Mouse (Mus musculus) forebrain, postnatal 0 days (tissue): ENCODE results near the gene Cxadr. TPM values are rescaled to one million over a fixed set of nuclear protein-coding genes. Genes with fewer than 3 reads are reported as not detected.
"Not testable (repeated sequence)": the region's sequence is repeated elsewhere in the genome, so short reads cannot be mapped to it uniquely, and the experiment has no call there.

Experiments used
- ATAC-seq: fragments of 200-750 bp; cut with Nextera tagmentation; 2 replicates; pipeline ENCODE4 v1.8.0; 2017; ENCODE audit warnings: mild to moderate bottlenecking, moderate library complexity
- DNase-seq: peaks from one replicate; pipeline ENCODE4 v3.0.0-alpha.2; 2015
- H3K27ac ChIP-seq: fragments of 300-500 bp; sonication (generic); 2 replicates; pipeline ENCODE4 v1.5.1; 2014; ENCODE audit warnings: low read depth, mild to moderate bottlenecking, antibody characterized with exemption, low read length, moderate library complexity, mixed read lengths
- H3K27me3 ChIP-seq: fragments of 300-500 bp; sonication (generic); 2 replicates; pipeline ENCODE4 v1.6.1; 2014; ENCODE audit warnings: mild to moderate bottlenecking, low read length, mixed read lengths; ENCODE audit not compliant: insufficient read depth
- H3K36me3 ChIP-seq: fragments of 300-500 bp; sonication (generic); 2 replicates; pipeline ENCODE4 v1.6.1; 2014; ENCODE audit warnings: mild to moderate bottlenecking, moderate library complexity; ENCODE audit not compliant: insufficient read depth
- H3K4me1 ChIP-seq: fragments of 300-500 bp; sonication (generic); 2 replicates; pipeline ENCODE4 v1.6.1; 2014; ENCODE audit warnings: antibody characterized with exemption; ENCODE audit not compliant: insufficient read depth
- H3K4me2 ChIP-seq: fragments of 300-500 bp; sonication (generic); 2 replicates; pipeline ENCODE4 v1.6.1; 2014; ENCODE audit warnings: low read depth, mild to moderate bottlenecking, moderate library complexity
- H3K4me3 ChIP-seq: fragments of 300-500 bp; sonication (generic); 2 replicates; pipeline ENCODE4 v1.5.1; 2014; ENCODE audit warnings: low read depth, low read length, mixed read lengths
- H3K9ac ChIP-seq: fragments of 300-500 bp; sonication (generic); 2 replicates; pipeline ENCODE4 v1.6.1; 2014; ENCODE audit warnings: mild to moderate bottlenecking
- H3K9me3 ChIP-seq: fragments of 300-500 bp; sonication (generic); 2 replicates; pipeline ENCODE4 v1.6.1; 2016; ENCODE audit warnings: low read length
- CTCF ChIP-seq: sonication (generic); IDR thresholded peaks from 2 replicates; pipeline ENCODE4 v1.5.1; 2016; ENCODE audit warnings: antibody characterized with exemption, control low read depth, low read depth
- WGBS: fragments of 180-500 bp; shearing (Covaris S2); extraction: QIAGEN DNeasy Blood & Tissue Kit; methylation state at CpG from one replicate; pipeline ENCODE4 v1.1.7; 2014; 5-methylcytosine and 5-hydroxymethylcytosine counted together
- polyA plus RNA-seq: library from polyadenylated mRNA; unstranded; fragments of >200 nt; fragmentation: Nextera tagmentation; extraction: Ambion mirVana; gene quantifications from 2 replicates; pipeline ENCODE4 v1.2.1, GENCODE M21; 2015
- total RNA-seq: library from RNA; depleted of rRNA; stranded (reverse); fragments of >200 nt; gene quantifications from 2 replicates; pipeline ENCODE4 v1.2.3, GENCODE M21; 2014

Cxadr gene
- total and polyA plus RNA-seq, 2 experiments from 2014 or later: 156 to 396 TPM

GRCm38 (mm10) chr16:78341356-78341755, 40.1 kb downstream of the Cxadr start:
- no peak overlapping the region for H3K4me3 ChIP-seq
- ATAC-seq (peak; percentile 49), DNase-seq (no peak)
- no peaks in the 10 kb centered on the region for H3K27me3 ChIP-seq
- peaks cover 11% of the 10 kb centered on the region for H3K36me3 ChIP-seq
- no peak for TF ChIP-seq CTCF
- no peak overlapping the region for H3K27ac ChIP-seq
- H3K4me2 ChIP-seq: no peak overlapping the region
- H3K9me3 ChIP-seq: no peaks in the 10 kb centered on the region
- H3K4me1 ChIP-seq: no peaks in the 10 kb centered on the region
- 43% methylated on average over 4 of the region's 4 CpGs for WGBS
- no peak overlapping the region for H3K9ac ChIP-seq

GRCm38 (mm10) chr16:78342767-78343166, 41.5 kb downstream of the Cxadr start:
- no peak overlapping the region for H3K9ac ChIP-seq
- no peak overlapping the region for H3K4me3 ChIP-seq

DNA sequence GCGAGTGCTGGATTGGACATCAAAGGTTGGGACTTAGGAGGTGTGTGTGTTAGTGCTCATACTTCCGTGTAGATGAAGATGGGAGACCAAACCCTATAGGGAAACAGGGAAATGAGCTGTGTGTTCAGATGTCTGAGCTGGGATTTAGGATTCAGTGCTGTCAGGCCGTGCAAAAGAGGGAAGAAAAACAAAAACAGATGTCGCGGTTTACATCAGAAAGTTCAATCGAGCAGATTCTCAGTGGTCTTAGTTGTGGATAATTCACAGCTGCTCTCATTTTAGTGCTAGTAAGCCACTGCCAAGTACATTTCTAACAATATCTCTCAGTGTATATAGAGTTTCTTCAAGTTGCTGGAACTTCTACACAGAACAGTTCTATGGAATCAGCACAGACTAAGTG, 42.5 kb downstream of the Cxadr start:
- Histone ChIP-seq H3K27ac (0 out of 2 replicates have a peak overlapping the region, but pooled peaks have one; percentile 10), H3K27me3 (no peaks in the 10 kb centered on the region), H3K9ac (no peak overlapping the region), H3K4me3 (no peak overlapping the region), H3K36me3 (peaks cover 6% of the 10 kb centered on the region), H3K4me1 (no peaks in the 10 kb centered on the region), H3K4me2 (no peak overlapping the region), H3K9me3 (no peaks in the 10 kb centered on the region)
- DNase-seq: no peak
- ATAC-seq: peak; percentile 58
- 65% methylated on average over 6 of the region's 6 CpGs for WGBS
- no peak for TF ChIP-seq CTCF

More at GRCm38 (mm10) chr16:78342767-78343166, 41.5 kb downstream of the Cxadr start:
- no peaks in the 10 kb centered on the region for H3K27me3 ChIP-seq
- WGBS: 84% methylated on average over 5 of the region's 5 CpGs
- no peak for TF ChIP-seq CTCF
- H3K4me1 ChIP-seq: no peaks in the 10 kb centered on the region
- H3K4me2 ChIP-seq: no peak overlapping the region
- no peak overlapping the region for H3K27ac ChIP-seq
- ATAC-seq (no peak), DNase-seq (no peak)
- H3K36me3 ChIP-seq: peaks cover 6% of the 10 kb centered on the region
- no peaks in the 10 kb centered on the region for H3K9me3 ChIP-seq

DNA sequence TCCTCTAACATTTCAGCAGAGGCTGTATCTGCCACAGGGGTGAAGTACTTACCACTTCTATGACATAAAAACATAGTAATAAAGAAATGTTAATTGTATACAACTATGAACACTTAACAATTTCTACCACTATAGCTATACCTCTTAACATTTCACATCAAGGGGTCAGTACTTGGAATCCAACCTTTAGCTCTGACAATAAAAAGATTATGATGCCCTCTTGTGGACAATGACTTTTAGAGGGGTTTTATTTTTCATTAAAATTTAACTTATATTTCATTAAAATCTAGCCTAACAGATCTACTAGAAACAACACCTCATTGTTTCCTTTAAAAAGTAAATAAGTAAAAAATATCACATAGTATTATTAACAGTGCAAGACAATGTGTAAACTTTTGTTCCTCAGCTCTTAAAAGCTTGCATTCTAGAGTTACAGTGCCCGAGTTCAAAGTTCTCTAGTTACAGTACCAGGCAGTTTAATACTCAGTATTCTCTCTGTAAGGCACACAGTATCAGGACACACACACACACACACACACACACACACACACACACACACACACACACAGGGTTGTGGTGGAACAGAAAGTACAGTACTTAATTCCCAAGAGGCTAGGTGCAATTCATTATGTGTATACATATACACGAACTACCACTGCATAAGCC, 45.5 kb downstream of the Cxadr start:
- Histone ChIP-seq H3K9ac (no peak overlapping the region), H3K27ac (no peak overlapping the region), H3K4me3 (no peak overlapping the region), H3K9me3 (no peaks in the 10 kb centered on the region), H3K27me3 (no peaks in the 10 kb centered on the region), H3K4me1 (no peaks in the 10 kb centered on the region), H3K36me3 (no peaks in the 10 kb centered on the region), H3K4me2 (no peak overlapping the region)
- TF ChIP-seq CTCF: peak; percentile 36; the same call in 1 of the 2 replicates
- DNase-seq (no peak), ATAC-seq (no peak)
- WGBS: 79% methylated on average over 2 of the region's 2 CpGs

DNA sequence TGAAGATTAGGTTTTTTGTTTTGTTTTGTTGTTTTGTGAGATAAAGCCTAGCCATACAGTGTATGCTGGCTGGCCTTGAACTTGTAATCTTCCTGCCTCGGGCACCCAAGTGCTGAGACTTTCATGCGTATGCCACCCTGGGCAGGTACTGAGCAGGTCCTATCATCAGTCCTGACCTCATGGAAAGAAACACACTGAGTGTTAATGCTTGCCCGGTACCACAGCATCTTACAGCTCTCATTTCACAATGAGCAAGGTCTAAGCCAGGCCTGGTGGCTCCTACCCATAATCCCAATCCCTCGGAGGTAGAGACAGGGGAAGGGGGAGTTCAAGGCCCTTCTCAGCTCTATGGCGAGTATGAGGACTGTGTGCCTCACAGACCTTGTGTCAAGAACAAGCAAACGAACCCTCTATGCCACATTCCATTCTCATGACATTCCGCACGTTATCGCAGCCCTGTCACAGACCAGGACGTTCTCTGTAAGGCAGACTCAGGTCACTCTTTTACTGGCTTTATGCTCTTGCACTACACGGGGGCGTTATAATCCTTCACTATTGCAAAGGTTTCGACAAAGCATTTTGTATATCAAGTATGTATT, 46.1 kb downstream of the Cxadr start:
- ATAC-seq: no peak
- Histone ChIP-seq H3K9ac (no peak overlapping the region), H3K27ac (no peak overlapping the region), H3K4me1 (no peaks in the 10 kb centered on the region), H3K27me3 (no peaks in the 10 kb centered on the region), H3K4me2 (no peak overlapping the region), H3K9me3 (no peaks in the 10 kb centered on the region), H3K36me3 (no peaks in the 10 kb centered on the region), H3K4me3 (no peak overlapping the region)
- 81% methylated on average over 13 of the region's 13 CpGs for WGBS
- DNase-seq: no peak
- no peak for TF ChIP-seq CTCF

GRCm38 (mm10) chr16:78357757-78358156, 56.5 kb downstream of the Cxadr start:
- 0 out of 2 replicates have a peak, but pooled peaks cover 2% of the 10 kb centered on the region for H3K36me3 ChIP-seq
- H3K4me3 ChIP-seq: no peak overlapping the region
- H3K9me3 ChIP-seq: no peaks in the 10 kb centered on the region
- H3K4me1 ChIP-seq: no peaks in the 10 kb centered on the region
- no peak overlapping the region for H3K27ac ChIP-seq
- DNase-seq (no peak), ATAC-seq (no peak)
- no peak overlapping the region for H3K9ac ChIP-seq
- no peaks in the 10 kb centered on the region for H3K27me3 ChIP-seq
- peak; percentile 50 for TF ChIP-seq CTCF
- H3K4me2 ChIP-seq: no peak overlapping the region
- 93% methylated on average over 3 of the region's 3 CpGs for WGBS

GRCm38 (mm10) chr16:78361466-78361865, 60.2 kb downstream of the Cxadr start:
- no peak for DNase-seq
- no peak overlapping the region for H3K9ac ChIP-seq
- no peak overlapping the region for H3K4me2 ChIP-seq
- TF ChIP-seq CTCF: no peak
- no peaks in the 10 kb centered on the region for H3K4me1 ChIP-seq
- no peak overlapping the region for H3K4me3 ChIP-seq
- ATAC-seq: no peak
- H3K27ac ChIP-seq: no peak overlapping the region
- H3K27me3 ChIP-seq: no peaks in the 10 kb centered on the region
- H3K9me3 ChIP-seq: no peaks in the 10 kb centered on the region
- peaks cover 7% of the 10 kb centered on the region; the same call in 1 of the 2 replicates for H3K36me3 ChIP-seq
- WGBS: 91% methylated on average over 4 of the region's 4 CpGs

DNA sequence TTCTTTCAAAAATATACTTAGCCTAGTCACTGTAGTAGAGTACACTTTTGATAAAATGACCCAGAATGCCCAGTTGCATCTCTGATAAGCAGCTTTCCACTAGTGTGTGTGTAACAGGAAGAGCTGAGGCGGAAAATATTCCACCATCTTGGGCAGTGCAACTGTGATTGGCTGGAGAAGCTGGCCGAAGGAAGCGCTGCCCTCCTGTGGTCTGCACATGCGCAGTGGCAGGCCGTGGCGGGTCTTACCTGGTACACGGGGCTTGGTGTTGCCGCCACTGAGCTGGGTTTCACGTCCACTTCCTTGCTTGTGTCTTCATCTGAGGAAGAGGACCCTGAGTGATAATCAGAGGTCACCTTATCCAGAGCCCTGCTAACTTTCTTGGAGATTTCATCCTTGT, 63.3 kb downstream of the Cxadr start:
- not testable (repeated sequence) for H3K4me2 ChIP-seq, H3K9me3 ChIP-seq, H3K9ac ChIP-seq, H3K27me3 ChIP-seq, H3K4me3 ChIP-seq, H3K36me3 ChIP-seq, ATAC-seq, H3K27ac ChIP-seq, H3K4me1 ChIP-seq, DNase-seq
- 93% methylated on average over 9 of the region's 9 CpGs for WGBS
